Mouse (Mus musculus) retina, postnatal 7 days (tissue): ENCODE measurements around the gene Ntn1.
A peak's percentile ranks its signal among the peaks of the same experiment; 100 is the strongest.

Experiments
- DNase-seq: peaks from one replicate; pipeline ENCODE4 v3.0.0-alpha.2; 2012; ENCODE audit warnings: low read depth, low spot score

Ntn1 gene

DNA sequence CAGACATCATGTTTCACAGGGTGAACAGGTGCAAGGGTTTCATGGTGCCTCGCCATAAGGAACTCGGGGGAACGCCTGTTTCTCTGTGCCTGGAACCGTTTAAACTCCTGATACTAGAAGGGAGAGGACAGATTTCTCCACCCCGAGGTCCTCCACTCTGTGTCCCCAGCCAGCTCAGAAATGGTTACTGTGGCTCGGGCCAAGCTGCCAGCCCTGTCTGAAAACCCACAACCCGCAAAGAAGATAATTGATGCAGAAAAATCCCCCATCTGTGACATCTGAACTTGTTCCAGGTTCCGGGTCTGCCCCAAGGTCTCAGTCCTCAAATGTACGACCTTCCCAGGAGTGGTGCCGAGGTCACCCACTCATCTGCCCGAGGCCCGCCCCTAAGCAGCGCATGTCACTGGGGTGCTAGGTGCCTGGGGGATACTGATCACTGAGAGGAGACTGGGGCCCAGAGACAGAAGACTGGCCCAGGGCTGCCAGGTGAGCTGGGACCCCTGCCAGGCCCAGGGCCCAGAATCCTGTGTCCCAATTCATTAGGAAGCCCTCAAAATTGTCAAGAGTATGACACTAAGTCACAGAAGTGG lies 68.9 kb downstream of the Ntn1 start:
- DNase-seq: no peak

- DNase-seq: no peak
These were observed 69.5 kb downstream of the Ntn1 start for GRCm38 (mm10) chr11:68331117-68331437.

DNA sequence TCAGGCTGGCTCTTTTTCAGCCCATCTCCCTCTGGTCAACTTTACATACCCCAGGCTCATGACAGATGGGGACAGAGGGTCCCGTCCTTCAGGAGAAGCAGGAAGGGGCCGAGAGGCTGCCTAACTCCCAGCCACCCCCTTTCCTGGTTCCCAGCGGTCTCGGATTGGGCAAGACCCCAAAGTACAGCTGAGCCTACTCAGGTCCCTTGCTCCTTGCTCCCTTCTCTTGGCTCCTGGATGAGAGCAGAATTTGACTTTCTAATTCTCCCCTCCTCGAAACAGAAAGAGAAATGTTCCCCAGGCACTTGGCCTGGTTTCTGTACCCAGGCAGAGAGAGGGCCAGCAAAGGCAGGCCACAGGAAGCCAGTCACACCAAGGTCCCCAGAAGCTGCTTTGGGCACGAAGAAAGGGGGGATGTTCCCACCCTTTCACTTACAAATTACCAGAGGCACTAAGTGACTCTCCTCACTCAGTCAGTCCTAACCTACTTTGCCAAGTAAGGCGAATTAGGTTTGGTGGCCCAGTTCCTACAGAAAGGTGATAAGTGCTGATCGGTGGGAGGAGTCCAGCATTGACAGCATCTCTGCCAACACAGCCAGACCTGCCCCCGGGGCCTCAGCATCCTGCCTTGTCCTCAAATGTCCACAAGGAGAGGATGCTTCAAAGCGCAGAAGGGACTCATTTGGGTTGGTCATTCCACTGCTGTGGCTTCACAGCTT lies 70.1 kb downstream of the Ntn1 start:
- no peak for DNase-seq

DNA sequence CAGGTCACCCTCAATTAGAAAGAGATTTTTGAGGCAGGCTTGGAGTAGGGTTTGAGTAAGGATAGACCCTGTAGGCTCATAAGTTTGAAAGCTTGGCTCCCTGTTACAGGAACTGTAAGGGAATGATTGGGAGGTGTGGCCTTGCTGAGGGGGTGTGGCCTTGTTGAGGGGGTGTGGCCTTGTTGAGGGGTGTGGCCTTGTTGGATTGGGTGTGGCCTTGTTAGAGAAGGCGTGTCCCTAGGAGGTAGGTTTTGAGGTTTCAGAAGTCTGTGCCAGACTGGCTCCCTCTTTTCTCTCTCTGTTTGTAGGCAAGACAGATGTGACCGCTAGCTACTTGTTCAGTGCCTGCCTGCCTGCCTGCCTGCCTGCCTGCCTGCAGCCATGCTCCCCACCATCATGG lies 75.8 kb downstream of the Ntn1 start:
- no peak for DNase-seq

DNA sequence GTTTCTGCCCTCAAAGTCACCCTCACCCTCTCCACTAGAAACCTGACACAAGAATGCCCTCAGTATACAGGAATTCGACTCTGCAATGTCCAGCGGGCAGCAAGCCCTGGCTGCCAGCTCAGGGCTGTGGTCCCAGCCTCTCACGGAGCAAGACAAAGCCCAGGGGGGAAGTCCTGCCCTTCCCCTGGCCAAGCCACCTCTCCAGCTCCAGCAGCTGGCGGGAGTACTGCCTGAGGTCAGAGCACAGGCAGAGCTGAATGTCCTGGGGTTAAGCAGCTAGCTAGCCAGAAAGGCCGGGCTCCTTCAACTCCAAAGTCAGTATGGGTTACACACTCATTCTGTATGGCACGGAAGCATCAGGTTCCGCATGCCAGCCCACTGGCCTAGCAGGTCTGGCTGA lies 79.2 kb downstream of the Ntn1 start:
- no peak for DNase-seq

DNA sequence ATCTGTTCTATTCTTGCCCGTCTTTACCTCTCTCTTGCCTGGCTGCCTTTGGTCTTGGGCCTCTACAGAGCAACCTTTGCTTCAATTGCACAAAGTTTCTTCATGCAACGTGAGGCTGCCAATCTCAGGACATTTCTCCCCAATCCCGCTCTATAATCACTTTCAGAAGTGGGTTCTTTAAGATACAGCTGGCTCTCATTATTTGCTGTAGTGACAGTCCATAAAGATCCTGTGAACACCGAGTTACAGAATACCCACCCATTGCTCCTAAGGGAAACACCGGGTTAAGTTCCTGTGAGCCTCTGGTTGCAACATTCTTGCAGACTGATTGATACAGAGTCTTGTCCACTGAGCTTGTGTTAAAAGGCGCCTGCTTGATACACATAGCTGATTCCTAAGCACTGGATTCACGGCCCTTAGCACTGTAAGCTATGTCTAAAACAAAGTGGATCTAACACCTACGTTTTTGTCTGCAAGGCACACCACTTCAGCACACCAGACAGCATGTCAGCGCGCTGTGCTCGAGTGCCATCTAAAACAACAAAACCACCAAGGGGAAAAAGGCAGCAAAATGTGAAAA lies 85.0 kb downstream of the Ntn1 start:
- DNase-seq: no peak

- no peak for DNase-seq
These were observed 86.8 kb downstream of the Ntn1 start for GRCm38 (mm10) chr11:68313861-68314260.

DNA sequence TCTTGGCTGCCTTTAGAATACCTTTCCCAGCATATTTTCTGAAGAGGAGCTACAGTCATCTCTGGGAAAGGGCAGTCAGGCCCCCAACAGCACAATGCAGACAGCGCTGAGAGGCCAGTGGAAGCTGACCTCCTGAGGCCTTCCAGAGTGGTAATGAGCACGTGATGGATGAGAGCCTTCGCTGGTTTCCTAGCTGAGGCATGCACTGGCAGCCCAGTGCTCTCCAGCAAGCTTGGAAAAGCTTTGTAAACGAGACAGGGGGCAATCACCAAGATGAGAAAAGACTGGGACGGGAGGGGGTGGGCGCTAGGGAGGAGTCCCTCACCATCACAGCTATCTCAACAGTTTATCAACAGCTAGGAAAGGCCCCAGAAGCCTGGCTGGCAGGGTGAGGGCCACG lies 87.6 kb downstream of the Ntn1 start:
- DNase-seq: no peak

- DNase-seq: no peak
These were observed 91.6 kb downstream of the Ntn1 start for GRCm38 (mm10) chr11:68308911-68309580.

DNA sequence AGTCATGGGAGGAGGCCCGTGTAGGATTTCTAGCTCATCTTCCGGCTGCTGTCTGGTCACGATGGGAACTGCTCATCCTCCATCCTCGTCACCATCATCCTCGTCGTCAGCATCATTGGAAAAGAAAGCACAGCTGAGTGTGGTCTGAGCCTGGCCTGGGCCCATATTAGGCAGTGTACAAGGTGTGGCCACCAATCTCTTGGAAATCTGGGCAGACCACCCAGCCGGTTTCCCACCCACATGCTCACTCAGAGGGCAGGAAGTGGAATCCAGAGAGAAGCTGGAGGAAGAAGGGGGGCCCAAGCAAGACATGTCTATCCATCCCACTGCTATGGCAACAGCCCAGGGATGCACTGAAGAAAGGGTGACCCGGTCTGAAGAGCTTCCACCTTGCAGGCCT lies 94.6 kb downstream of the Ntn1 start:
- no peak for DNase-seq

- peak; percentile 5 for DNase-seq
These were observed 98.3 kb downstream of the Ntn1 start for GRCm38 (mm10) chr11:68302323-68302722.

DNA sequence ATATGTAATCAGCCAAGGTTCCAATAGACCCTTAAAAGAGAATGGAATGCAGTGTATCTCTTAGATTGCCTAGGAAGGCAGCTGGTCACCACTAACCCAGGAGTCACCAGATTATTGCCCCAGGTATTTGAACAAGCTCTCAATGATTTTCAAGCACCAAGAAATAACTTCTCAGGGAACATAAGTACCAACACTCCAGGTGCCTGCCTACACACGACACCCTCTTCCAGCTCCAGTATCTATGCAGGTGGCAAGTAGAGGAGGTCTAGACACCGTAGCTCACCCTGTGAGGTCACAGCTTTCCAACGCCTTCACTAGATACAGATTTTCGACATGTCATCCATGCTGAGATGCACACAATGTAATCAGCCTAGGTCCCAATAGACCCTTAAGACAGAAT lies 99.0 kb downstream of the Ntn1 start:
- DNase-seq: no peak

DNA sequence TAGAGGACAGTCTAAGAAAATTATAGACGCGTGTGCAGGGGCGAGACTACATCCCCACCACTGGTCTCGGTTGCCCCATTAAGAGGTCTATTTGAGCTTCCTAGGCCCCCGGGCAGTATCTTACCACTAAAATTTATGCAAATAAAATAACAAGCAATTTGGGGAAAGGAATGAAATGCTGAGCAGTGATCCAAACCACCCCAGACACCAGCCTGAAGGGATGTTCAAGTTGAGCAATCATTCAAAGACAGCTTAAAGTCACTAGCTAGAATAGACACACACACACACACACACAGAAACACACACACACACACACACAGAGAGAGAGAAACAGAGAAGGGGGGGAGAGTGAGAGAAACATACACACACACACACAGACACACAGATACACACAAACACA lies 105.1 kb downstream of the Ntn1 start:
- no peak for DNase-seq

DNA sequence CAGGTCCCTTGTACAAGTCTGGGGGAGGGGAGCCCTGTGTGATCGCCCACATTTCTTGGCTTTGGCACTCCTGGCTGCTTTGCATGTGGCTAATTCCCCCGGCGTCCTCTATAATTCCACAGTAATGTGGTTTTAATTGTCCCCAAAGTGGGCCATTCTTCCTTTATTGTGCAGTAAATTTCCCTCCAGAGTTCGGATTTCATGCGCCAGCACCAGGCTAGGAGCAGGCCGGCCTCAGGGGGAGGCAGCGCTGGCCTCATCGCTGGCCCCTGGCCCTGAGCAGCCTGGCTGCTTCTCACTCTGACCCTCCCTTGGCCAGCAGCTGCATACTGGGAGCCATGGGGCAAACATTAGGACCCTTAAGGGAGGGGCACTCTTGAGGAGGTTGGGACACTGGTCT lies 110.0 kb downstream of the Ntn1 start:
- DNase-seq: no peak

- DNase-seq: no peak
These were observed 113.3 kb downstream of the Ntn1 start for GRCm38 (mm10) chr11:68287331-68287730.

- DNase-seq: no peak
These were observed 114.3 kb downstream of the Ntn1 start for GRCm38 (mm10) chr11:68286142-68286808.

DNA sequence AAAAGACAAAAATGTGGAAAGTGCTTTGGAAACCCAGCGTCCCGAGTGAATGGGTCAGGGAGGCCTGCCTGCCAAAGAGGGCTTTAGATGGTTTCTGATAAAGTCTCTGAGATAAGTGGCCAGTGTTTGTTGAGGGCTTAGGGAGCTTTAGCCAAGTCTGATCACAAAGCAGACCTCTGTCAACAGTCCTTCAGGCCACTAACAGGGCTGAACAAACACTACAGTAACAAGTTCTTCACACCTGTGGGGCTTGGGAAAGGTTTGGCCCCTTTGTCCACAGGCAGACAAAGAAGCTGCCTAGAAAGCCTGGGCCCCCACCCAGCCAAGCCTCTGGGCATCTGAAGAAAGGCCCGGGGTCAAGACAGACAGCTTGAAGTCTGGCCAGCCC lies 114.9 kb downstream of the Ntn1 start:
- no peak for DNase-seq

- DNase-seq: no peak
These were observed 120.6 kb downstream of the Ntn1 start for GRCm38 (mm10) chr11:68280001-68280510.

DNA sequence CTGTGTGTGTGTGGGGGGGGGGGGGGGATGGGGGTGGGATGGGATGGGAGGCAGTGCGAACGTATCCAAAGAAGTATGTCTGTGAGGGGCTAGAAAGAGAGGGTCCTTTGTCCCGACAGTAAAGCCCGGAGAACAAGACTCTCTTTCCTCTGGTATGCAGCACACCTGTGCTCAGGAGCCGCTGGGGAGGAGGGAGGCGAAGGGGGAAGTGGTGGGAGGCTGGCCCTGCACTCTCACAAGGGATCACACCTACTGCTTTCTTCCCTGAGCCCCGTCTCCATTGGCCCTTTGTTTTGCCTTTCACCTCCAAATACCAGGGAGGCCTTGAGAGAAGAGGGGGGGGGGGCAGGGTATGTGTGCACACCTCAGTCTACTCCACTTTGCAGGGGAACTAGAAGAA lies 123.7 kb downstream of the Ntn1 start:
- DNase-seq: no peak

DNA sequence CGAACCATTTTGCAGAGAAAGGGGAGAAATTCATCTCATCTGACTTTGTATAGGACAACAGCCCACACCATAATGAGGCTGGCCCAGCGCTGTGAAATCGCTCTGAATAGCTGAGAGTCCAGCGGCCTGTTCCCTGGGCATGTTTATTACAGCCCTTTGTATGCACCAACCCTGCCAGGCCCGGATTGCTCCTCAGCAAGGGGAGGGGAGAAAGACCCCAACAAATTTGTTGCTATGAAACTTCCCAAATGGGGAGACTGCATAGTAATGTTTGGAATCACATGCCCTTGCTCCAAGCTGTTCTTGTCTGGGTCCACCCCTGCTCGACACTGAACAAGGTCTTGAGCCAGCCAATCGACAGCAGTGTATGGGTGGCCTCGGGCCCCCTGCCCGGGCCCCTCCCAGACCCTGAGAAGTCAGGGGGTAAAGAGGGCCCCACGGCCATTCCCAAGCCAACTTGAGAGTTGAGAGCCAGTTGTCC lies 126.3 kb downstream of the Ntn1 start:
- DNase-seq: no peak

GRCm38 (mm10) chr11:68273855-68274254 lies 126.8 kb downstream of the Ntn1 start:
- no peak for DNase-seq
